Mouse (Mus musculus): Measurements from ENCODE around the gene Ddrgk1.
"Not testable (repeated sequence)": the region's sequence is repeated elsewhere in the genome, so short reads cannot be mapped to it uniquely, and the experiment has no call there.

The Ddrgk1 gene

GRCm38 (mm10) chr2:130653303-130653702 is 11.2 kb downstream of the Ddrgk1 start:
- no peak for DNase-seq (ENCODE audit: low spot score)

DNA sequence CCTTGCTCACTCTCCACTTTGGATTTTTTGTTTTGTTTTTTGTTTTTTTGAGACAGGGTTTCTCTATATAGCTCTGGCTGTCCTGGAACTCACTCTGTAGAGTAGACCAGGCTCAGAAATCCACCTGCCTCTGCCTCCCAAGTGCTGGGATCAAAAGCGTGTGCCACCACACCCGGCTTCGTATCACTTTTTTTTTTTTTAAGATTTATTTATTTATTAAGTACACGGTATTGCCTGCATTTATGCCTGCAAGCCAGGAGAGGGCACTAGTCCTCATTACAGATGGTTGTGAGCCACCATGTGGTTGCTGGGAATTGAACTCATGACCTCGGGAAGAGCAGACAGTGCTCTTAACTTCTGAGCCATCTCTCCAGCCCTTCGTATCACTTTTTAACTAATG is 15.4 kb downstream of the Ddrgk1 start:
- DNase-seq (ENCODE audit: low spot score), result not testable (repeated sequence)

DNA sequence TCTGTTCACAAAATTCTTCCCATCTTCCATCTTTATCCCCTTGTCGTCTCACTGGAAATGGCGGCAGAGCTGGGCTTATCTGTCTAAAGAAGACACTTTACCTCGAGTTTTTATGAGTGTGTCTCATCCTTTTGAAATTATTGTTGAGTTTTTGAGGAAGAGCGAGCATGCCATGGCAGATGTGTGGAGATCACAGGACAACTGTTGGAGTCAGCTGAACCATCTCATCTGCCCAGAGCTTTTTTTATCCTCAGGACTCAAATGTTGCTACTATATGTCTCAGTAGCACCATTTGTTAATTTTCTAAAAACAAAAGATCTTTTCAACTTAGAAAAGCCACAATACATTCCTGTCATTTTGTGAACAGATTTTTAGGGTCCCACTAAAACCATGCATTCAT is 19.3 kb downstream of the Ddrgk1 start:
- DNase-seq (ENCODE audit: low spot score), result no peak

GRCm38 (mm10) chr2:130642684-130643369 is 21.6 kb downstream of the Ddrgk1 start, which contains the start of gene Lzts3:
Lzts3 (minus strand) TSS chr2:130642803.
- peak; percentile 93 for DNase-seq (ENCODE audit: low spot score)

DNA sequence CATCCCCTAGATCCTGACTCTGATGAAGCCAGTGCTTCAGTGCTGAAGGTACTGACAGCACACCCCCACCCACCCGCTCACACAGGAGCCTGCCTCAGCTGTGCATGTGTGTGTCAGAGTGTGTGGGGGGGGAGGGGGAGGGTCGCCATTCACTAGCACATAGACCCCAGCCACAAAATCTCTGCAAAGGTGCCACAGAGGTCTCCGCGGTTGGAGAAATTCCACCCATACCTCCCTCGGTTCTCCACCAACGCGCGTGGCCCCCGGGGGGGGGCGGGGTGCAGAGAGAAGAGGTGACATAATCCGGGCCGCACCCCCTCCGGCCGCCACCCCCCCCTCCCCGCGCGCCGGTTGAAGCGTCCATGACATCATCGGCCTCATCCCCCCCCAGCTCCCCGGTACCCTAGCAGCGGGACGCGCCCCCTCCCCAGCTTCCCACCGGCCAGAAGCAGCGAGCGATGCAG is 22.2 kb downstream of the Ddrgk1 start:
- DNase-seq (ENCODE audit: low spot score), result no peak

- DNase-seq (ENCODE audit: low spot score), result no peak
These were observed 23.0 kb downstream of the Ddrgk1 start for GRCm38 (mm10) chr2:130641351-130642025.

DNA sequence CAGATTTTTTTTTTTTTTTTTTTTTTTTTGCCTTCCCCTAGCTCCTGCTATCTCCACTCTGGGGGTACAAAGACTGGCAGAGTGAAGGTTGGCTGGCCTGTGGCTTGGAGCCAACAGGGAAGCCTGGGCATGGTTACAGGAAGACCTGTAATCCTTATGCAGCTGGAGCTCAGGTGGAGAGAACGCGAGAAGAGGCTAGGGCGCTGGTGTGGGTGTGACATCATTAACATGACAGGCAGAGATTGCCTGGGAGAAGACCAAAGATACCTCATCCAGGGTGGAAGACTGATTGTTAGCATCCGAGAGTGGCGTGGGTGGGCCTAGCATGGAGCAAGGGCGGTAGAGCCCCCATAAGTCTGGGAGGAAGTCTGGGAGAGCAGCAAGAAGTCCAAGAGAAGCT is 25.2 kb downstream of the Ddrgk1 start:
- DNase-seq (ENCODE audit: low spot score), result no peak

- DNase-seq (ENCODE audit: low spot score), result no peak
These were observed 26.3 kb downstream of the Ddrgk1 start for GRCm38 (mm10) chr2:130638101-130638611.

DNA sequence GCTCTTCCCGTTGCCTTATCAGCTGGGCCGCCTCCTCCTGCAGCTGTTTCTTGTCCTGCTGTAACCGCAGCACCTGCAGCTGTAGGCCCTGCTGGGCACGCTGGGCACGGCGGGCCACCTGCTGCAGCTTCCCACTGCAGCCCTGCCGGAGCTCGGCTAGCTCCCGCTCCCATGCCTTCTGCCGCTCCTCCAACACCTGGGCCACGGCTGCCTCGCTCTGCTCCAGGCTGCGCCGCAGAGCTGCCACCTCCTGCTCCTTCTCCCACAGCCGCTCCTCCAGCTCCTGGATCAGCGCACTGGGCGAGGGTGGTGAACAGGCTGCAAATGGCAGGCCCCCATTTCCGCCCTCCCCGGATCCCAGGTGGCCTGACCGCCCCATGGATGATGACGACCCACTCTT is 28.6 kb downstream of the Ddrgk1 start:
- DNase-seq (ENCODE audit: low spot score), result no peak

DNA sequence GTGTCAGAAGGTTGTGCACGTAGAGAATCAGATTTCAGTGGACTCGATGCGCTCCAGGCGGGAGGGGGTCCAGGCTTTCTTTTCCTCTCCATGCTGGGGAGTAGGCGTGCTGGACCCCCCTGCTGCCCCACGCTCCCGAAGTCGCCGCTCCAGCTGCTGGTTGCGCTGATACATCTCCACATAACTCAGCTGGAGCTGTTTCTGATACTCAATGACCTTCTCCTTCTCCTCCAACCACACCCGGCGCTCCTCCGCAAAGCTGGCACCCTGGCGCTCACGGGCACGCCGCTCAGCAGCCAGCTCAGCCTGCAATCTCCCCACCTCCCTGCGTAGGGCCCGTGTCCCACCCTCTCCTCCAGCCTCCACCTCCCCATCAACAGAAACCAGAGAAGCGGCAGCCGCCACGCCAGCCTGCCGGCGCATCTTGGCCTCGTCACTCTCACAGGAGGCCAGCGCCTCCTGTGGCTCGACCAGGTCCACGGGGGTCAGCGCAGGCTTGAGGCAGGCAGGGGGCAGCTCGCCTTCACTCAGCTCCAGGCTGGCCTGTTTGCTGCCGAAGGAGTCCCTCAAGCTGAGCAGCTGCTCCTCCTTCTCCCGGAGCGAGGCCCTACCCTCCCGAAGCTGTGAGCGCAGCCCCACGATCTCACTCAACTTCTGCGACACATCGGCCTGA is 29.6 kb downstream of the Ddrgk1 start:
- peak; percentile 29 for DNase-seq (ENCODE audit: low spot score)

DNA sequence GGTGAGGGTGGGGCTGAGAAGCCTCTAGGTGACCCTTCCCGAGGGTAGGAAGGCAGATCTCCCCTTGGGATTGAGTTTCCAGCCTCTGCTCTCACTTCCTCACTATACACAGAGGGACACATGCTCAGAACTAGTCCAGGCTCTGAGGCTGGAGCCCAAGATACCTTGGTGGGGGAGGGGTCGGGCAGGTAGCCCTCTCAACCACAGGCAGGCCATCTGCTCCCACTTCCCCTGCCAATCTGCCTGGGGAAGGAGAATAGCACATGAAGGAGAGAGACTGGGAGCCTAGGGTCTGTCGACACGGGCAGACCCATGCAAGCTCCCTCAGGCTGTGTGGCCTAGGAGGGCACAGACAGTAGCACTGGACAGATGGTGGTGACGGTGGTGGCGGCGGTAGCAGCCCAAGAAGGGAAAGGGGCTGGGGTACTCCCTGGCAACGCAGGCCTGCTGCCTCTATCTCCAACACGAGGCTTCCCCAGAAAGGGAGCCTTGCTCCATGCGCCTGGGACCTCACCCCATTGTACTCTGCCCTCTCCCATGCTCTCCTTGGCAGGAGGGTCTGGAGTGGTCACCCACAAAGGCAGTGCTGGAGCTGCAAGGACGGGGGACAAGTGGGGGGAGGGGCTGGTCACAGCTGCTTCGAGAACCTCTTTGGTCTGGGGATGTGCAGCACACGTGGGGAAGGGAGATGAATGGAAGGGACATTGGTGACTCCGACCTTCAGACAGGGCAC is 30.3 kb downstream of the Ddrgk1 start:
- DNase-seq (ENCODE audit: low spot score), result no peak

DNA sequence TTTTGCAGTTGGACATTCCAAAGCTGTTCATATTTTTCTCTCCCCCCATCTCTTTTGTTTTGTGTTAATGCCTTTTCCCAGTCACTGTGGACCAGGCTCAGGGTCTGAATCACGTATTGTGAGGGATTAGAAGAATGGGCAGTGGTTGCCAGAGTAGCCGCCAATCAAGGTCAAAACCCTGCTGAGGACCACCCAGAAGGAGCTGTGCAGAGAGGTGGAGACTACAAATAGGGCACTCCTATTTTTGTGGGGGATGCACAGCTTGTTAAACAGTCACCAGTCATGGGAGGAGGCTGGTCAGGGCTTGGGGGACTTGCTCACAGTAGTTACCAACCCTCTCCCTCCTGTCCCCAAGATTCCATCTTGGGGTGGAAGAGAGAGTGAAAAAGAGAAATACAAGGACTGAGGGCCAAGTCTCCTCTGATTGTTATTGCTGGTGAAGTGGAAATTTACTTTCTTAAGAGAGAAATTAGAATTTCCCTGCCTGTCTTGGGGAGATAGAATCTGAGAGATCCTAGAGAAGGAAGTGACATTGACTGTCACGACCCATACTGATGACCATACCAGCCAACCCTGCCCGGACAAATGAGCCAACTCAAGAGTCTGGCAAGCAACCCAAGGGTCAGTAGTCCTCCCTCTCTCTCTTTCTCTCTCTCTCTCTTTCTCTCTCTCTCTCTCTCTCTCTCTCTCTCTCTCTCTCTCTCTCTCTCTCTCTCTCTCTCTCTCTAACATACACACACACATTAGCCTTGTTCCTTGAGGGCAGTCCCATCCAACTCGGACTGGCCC is 31.4 kb downstream of the Ddrgk1 start:
- no peak for DNase-seq (ENCODE audit: low spot score)

- no peak for DNase-seq (ENCODE audit: low spot score)
These were observed 32.0 kb downstream of the Ddrgk1 start for GRCm38 (mm10) chr2:130632416-130632815.

DNA sequence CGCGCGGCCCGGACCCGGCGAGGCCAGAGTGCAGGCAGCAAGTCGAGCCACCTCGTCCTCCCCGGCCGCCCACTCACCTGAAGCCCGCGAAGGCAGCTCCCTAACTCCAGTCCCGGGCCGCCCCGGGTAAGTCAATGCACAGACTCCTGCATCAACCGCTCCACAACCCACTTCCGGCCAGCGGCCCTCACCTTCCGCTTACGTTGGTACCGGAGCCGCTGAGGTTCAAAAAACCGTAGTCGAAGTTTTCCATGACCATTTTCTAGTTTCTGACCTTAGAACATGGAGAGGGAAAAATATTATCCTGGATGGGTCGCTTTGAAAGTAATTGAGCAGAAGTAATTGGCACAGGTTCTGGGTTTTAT is 34.6 kb downstream of the Ddrgk1 start, which contains the start of the genes Fastkd5 and Ubox5:
Fastkd5 (minus strand) TSS at position 189 of the 365 bp plus-strand sequence.
Ubox5 (minus strand) TSS at position 200 of the 365 bp plus-strand sequence.
- peak; percentile 93 for DNase-seq (ENCODE audit: low spot score)

DNA sequence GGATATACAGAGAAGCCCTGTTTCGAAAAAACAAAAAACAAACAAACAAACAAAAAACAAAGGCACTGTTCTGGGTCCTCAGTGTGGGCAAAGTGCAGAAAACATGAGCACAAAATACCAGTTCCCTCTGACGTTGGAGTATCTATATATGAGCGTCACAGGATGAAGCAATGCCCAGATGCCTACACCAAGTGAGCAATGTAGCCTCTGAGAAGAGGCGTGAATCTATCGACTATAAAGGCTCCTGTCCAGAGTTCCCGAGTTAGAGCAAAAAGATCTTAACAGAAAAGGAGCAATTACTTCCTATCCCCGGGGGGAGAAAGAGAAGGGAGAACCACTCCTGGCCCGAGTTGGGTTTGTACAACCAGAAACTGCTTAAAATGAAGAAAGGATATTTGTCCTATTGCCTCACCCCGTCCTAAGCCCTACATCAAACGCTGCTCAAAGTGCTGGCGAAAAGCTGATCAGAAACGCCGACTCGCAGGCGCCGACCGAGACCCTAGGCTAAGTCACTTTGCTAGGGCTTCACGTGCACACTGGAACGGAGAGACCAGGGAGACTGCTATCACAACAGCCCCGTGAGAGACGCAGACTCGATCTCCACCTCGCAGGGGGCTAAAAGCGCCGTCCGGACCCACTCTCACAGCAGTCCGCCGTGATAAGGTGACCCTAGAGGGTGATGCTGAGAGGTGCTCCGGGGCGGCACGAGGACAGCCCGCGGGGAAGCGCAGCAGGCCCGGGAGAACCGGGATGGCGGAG is 35.2 kb downstream of the Ddrgk1 start:
- no peak for DNase-seq (ENCODE audit: low spot score)

DNA sequence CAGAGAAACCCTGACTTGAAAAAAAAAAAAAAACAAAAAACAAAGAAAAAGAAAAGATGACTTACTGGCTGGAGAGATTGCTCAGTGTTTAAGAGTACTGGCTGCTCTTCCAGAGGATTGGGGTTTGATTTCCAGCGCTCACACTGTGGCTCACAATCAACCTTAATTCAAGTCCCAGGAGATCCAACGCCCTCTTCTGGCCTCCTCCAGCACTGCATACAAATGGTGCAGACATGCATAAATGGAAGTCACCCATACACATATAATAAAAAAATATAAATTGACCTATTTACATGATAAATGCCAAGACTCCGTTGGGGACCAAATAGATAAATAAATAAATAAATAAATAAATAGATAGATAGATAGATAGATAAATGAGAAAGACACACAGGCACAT is 36.0 kb downstream of the Ddrgk1 start:
- no peak for DNase-seq (ENCODE audit: low spot score)

DNA sequence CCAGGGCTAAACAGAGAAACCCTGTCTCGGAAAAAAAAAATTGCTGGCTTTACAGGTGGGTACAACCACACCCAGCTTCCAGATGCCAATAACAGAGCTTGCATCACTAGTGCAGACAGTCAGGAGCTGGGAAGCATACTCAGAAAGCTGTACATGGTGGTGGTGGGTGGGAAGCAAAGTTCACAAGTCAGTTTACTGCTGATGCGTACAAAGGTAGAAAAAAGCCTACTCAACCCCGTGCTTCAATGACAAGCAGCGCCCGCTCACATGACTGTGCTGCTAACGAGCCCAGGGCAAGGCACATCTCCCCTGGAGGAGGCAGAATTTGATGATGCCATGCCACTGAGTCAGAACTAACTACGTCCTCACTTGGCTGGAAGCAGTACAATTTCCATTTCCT is 45.5 kb downstream of the Ddrgk1 start:
- DNase-seq (ENCODE audit: low spot score), result no peak

- DNase-seq (ENCODE audit: low spot score), result peak; percentile 18
These were observed 51.4 kb downstream of the Ddrgk1 start for GRCm38 (mm10) chr2:130613091-130613490.

Measured in urinary bladder, postnatal 14 days (tissue).